Mouse (Mus musculus) hindbrain, embryonic 11.5 days (tissue): ENCODE data around the gene Lrrc46. TPM values are rescaled to one million over a fixed set of nuclear protein-coding genes. Genes with fewer than 3 reads are reported as not detected.

ENCODE experiments used
- ATAC-seq: fragments of 200-750 bp; cut with Nextera tagmentation; 2 replicates; pipeline ENCODE4 v1.8.0; 2017; ENCODE audit warnings: mild to moderate bottlenecking, moderate TSS enrichment, moderate library complexity; ENCODE audit not compliant: low FRiP score
- DNase-seq: peaks from one replicate; pipeline ENCODE4 v3.0.0-alpha.2; 2015; ENCODE audit warnings: low spot score
- H3K27ac ChIP-seq: fragments of 300-500 bp; sonication (generic); 2 replicates; pipeline ENCODE4 v1.5.1; 2014; ENCODE audit warnings: mild to moderate bottlenecking, low read depth, low read length
- H3K27me3 ChIP-seq: fragments of 300-500 bp; sonication (generic); 2 replicates; pipeline ENCODE4 v1.6.1; 2014; ENCODE audit warnings: mild to moderate bottlenecking, low read length, moderate library complexity, mixed read lengths; ENCODE audit not compliant: control insufficient read depth, insufficient read depth
- H3K36me3 ChIP-seq: fragments of 300-500 bp; sonication (generic); 2 replicates; pipeline ENCODE4 v1.6.1; 2014; ENCODE audit warnings: mild to moderate bottlenecking, low read length, moderate library complexity, mixed read lengths; ENCODE audit not compliant: control insufficient read depth, insufficient read depth
- H3K4me1 ChIP-seq: fragments of 300-500 bp; sonication (generic); replicated peaks from 2 replicates; pipeline ENCODE4 v1.6.1; 2014; ENCODE audit warnings: low read length, mixed read lengths; ENCODE audit not compliant: control insufficient read depth, insufficient read depth
- H3K4me2 ChIP-seq: fragments of 300-500 bp; sonication (generic); replicated peaks from 2 replicates; pipeline ENCODE4 v1.6.1; 2014; ENCODE audit warnings: mild to moderate bottlenecking, low read depth, low read length
- H3K4me3 ChIP-seq: fragments of 300-500 bp; sonication (generic); 2 replicates; pipeline ENCODE4 v1.5.1; 2014; ENCODE audit warnings: low read depth, low read length
- H3K9ac ChIP-seq: fragments of 300-500 bp; sonication (generic); 2 replicates; pipeline ENCODE4 v1.6.1; 2014; ENCODE audit warnings: low read depth, low read length
- H3K9me3 ChIP-seq: fragments of 300-500 bp; sonication (generic); 2 replicates; pipeline ENCODE4 v1.6.1; 2016; ENCODE audit warnings: low read length; ENCODE audit not compliant: control insufficient read depth
- WGBS: fragments of 180-500 bp; shearing (Covaris S2); extraction: QIAGEN DNeasy Blood & Tissue Kit; methylation state at CpG from one replicate; pipeline ENCODE4 v1.1.7; 2014; 5-methylcytosine and 5-hydroxymethylcytosine counted together
- polyA plus RNA-seq: library from polyadenylated mRNA; unstranded; fragments of >200 nt; fragmentation: Nextera tagmentation; extraction: Ambion mirVana; gene quantifications from 2 replicates; pipeline ENCODE4 v1.2.1, GENCODE M21; 2014

Lrrc46 gene
- polyA plus RNA-seq, 1 experiment from 2014 or later: 5.3 TPM

GRCm38 (mm10) chr11:97072533-97072932, 31.3 kb upstream of the Lrrc46 start:
- Histone ChIP-seq H3K27me3 (no peaks in the 10 kb centered on the region), H3K9ac (no peak overlapping the region), H3K4me3 (no peak overlapping the region), H3K27ac (no peak overlapping the region), H3K4me1 (no peaks in the 10 kb centered on the region), H3K4me2 (no peak overlapping the region), H3K36me3 (no peaks in the 10 kb centered on the region), H3K9me3 (no peaks in the 10 kb centered on the region)
- 36% methylated on average over 3 of the region's 3 CpGs for WGBS
- no peak for ATAC-seq
- peak; percentile 80 for DNase-seq

GRCm38 (mm10) chr11:97071129-97071528, 29.9 kb upstream of the Lrrc46 start:
- no peak overlapping the region for H3K27ac ChIP-seq
- H3K9ac ChIP-seq: no peak overlapping the region
- DNase-seq (no peak), ATAC-seq (no peak)
- no peak overlapping the region for H3K4me3 ChIP-seq
- no peaks in the 10 kb centered on the region for H3K36me3 ChIP-seq
- 68% methylated on average over 1 of the region's 1 CpGs for WGBS
- H3K4me2 ChIP-seq: no peak overlapping the region
- H3K9me3 ChIP-seq: no peaks in the 10 kb centered on the region
- no peaks in the 10 kb centered on the region for H3K27me3 ChIP-seq
- H3K4me1 ChIP-seq: no peaks in the 10 kb centered on the region

GRCm38 (mm10) chr11:97069770-97070169, 28.6 kb upstream of the Lrrc46 start:
- Histone ChIP-seq H3K4me3 (no peak overlapping the region), H3K27ac (no peak overlapping the region), H3K9me3 (no peaks in the 10 kb centered on the region), H3K27me3 (no peaks in the 10 kb centered on the region), H3K4me1 (no peaks in the 10 kb centered on the region), H3K36me3 (no peaks in the 10 kb centered on the region), H3K4me2 (no peak overlapping the region), H3K9ac (no peak overlapping the region)
- ATAC-seq (no peak), DNase-seq (no peak)
- WGBS: 96% methylated on average over 2 of the region's 2 CpGs

GRCm38 (mm10) chr11:97069333-97069732, 28.1 kb upstream of the Lrrc46 start:
- Histone ChIP-seq H3K9me3 (no peaks in the 10 kb centered on the region), H3K9ac (no peak overlapping the region), H3K4me2 (no peak overlapping the region), H3K4me3 (no peak overlapping the region), H3K27ac (no peak overlapping the region), H3K27me3 (no peaks in the 10 kb centered on the region), H3K4me1 (no peaks in the 10 kb centered on the region), H3K36me3 (no peaks in the 10 kb centered on the region)
- 58% methylated on average over 1 of the region's 1 CpGs for whole genome bisulfite sequencing
- DNase-seq (no peak), ATAC-seq (no peak)

- Histone ChIP-seq H3K4me2 (no peak overlapping the region), H3K9ac (no peak overlapping the region), H3K36me3 (no peaks in the 10 kb centered on the region), H3K4me1 (no peaks in the 10 kb centered on the region), H3K4me3 (no peak overlapping the region), H3K27ac (no peak overlapping the region), H3K27me3 (no peaks in the 10 kb centered on the region), H3K9me3 (no peaks in the 10 kb centered on the region)
- DNase-seq: peak; percentile 26
- WGBS: 45% methylated on average over 22 of the region's 22 CpGs
- no peak for ATAC-seq
Observed at GRCm38 (mm10) chr11:97066656-97067360, 25.6 kb upstream of the Lrrc46 start.

GRCm38 (mm10) chr11:97065538-97066295, 24.5 kb upstream of the Lrrc46 start:
- DNase-seq (no peak), ATAC-seq (no peak)
- WGBS: 93% methylated on average over 12 of the region's 12 CpGs
- Histone ChIP-seq H3K27ac (no peak overlapping the region), H3K4me1 (no peaks in the 10 kb centered on the region), H3K9ac (no peak overlapping the region), H3K9me3 (no peaks in the 10 kb centered on the region), H3K4me3 (no peak overlapping the region), H3K36me3 (no peaks in the 10 kb centered on the region), H3K27me3 (no peaks in the 10 kb centered on the region), H3K4me2 (no peak overlapping the region)

GRCm38 (mm10) chr11:97063921-97064295, 22.7 kb upstream of the Lrrc46 start:
- no peak for DNase-seq
- 88% methylated on average over 3 of the region's 3 CpGs for WGBS

GRCm38 (mm10) chr11:97063274-97063920, 22.2 kb upstream of the Lrrc46 start:
- Histone ChIP-seq H3K27ac (no peak overlapping the region; the same call in 1 of the 2 replicates), H3K4me1 (no peaks in the 10 kb centered on the region), H3K9ac (no peak overlapping the region), H3K36me3 (no peaks in the 10 kb centered on the region), H3K9me3 (no peaks in the 10 kb centered on the region), H3K27me3 (no peaks in the 10 kb centered on the region), H3K4me3 (no peak overlapping the region), H3K4me2 (no peak overlapping the region)
- ATAC-seq (no peak), DNase-seq (no peak)
- WGBS: 40% methylated on average over 9 of the region's 9 CpGs

More at GRCm38 (mm10) chr11:97063921-97064295, 22.7 kb upstream of the Lrrc46 start:
- no peak overlapping the region for H3K27ac ChIP-seq
- ATAC-seq: no peak
- H3K9me3 ChIP-seq: no peaks in the 10 kb centered on the region
- no peaks in the 10 kb centered on the region for H3K36me3 ChIP-seq
- no peaks in the 10 kb centered on the region for H3K4me1 ChIP-seq
- no peak overlapping the region for H3K4me3 ChIP-seq
- H3K9ac ChIP-seq: no peak overlapping the region
- H3K27me3 ChIP-seq: no peaks in the 10 kb centered on the region
- H3K4me2 ChIP-seq: no peak overlapping the region
